In genomic region chr4:40722687-40723460, GRCm38 (mm10) we compare ENCODE assay signal across 8 mouse cellular contexts. TPM values are rescaled to one million over a fixed set of nuclear protein-coding genes. Genes with fewer than 3 reads are reported as not detected.
DNase-seq lines count a peak whose midpoint lies in the region; ATAC-seq and TF ChIP-seq lines count a peak whose summit lies in the region.

No protein-coding gene starts in this region.

- H3K9me3 ChIP-seq in heart, embryonic 15.5 days (replicated peaks): no peaks in the 10 kb centered on the region
- no peaks in the 10 kb centered on the region for H3K9me3 ChIP-seq in neural tube, embryonic 14.5 days (ENCODE audit: control insufficient read depth, low read length)

- no peak for TF ChIP-seq CTCF in lung, adult 2 months (IDR thresholded peaks at IDR 0.05; ENCODE audit: insufficient read depth, low read length)

- peak overlapping the region; percentile 96 for H3K4me3 ChIP-seq in heart, embryonic 15.5 days
- peak overlapping the region; percentile 99 for H3K4me3 ChIP-seq in lung, adult 2 months (replicated peaks; ENCODE audit: extremely low read depth, low read depth, low read length)
- peak overlapping the region; percentile 75 for H3K4me3 ChIP-seq in neural tube, embryonic 14.5 days (ENCODE audit: low read depth, low read length)

- peak overlapping the region; percentile 78 for H3K4me2 ChIP-seq in heart, embryonic 15.5 days
- H3K4me2 ChIP-seq in neural tube, embryonic 14.5 days (ENCODE audit: low read depth, low read length): peak overlapping the region; percentile 81

- H3K4me1 ChIP-seq in heart, embryonic 15.5 days (replicated peaks): peaks cover 35% of the 10 kb centered on the region
- peaks cover 17% of the 10 kb centered on the region for H3K4me1 ChIP-seq in lung, adult 2 months (ENCODE audit: control insufficient read depth, insufficient read depth, low read length)
- peaks cover 37% of the 10 kb centered on the region for H3K4me1 ChIP-seq in neural tube, embryonic 14.5 days (ENCODE audit: control insufficient read depth, insufficient read depth, low read length)

- peak overlapping the region; percentile 97 for H3K9ac ChIP-seq in heart, embryonic 15.5 days
- peak overlapping the region; percentile 97 for H3K9ac ChIP-seq in neural tube, embryonic 14.5 days (replicated peaks; ENCODE audit: low read depth, low read length)

- peak overlapping the region; percentile 100 for H3K27ac ChIP-seq in heart, embryonic 15.5 days
- peak overlapping the region; percentile 99 for H3K27ac ChIP-seq in neural tube, embryonic 14.5 days (ENCODE audit: low read depth, low read length)

- 0% methylated on average over 59 of the region's 62 CpGs for WGBS in heart, embryonic 15.5 days
- WGBS in lung, adult 2 months: 1% methylated on average over 53 of the region's 62 CpGs
- WGBS in neural tube, embryonic 14.5 days: under 1% methylated on average over 56 of the region's 62 CpGs

- peak; percentile 77 for ATAC-seq in erythroblast, adult 5-6 weeks (replicated peaks; ENCODE audit: low FRiP score, poor library complexity, severe bottlenecking)
- peak; percentile 83 for ATAC-seq in heart, embryonic 15.5 days (replicated peaks; ENCODE audit: insufficient number of reproducible peaks, insufficient read depth, low FRiP score, low read depth)
- ATAC-seq in neural tube, embryonic 14.5 days (ENCODE audit: low read depth): peak; percentile 92

- no peaks in the 10 kb centered on the region for H3K27me3 ChIP-seq in heart, embryonic 15.5 days
- H3K27me3 ChIP-seq in neural tube, embryonic 14.5 days (ENCODE audit: control insufficient read depth, insufficient read depth, low read length): no peaks in the 10 kb centered on the region

- peaks cover 32% of the 10 kb centered on the region for H3K36me3 ChIP-seq in heart, embryonic 15.5 days
- H3K36me3 ChIP-seq in neural tube, embryonic 14.5 days (ENCODE audit: control insufficient read depth, insufficient read depth, low read length): peaks cover 29% of the 10 kb centered on the region

- peak; percentile 95 for DNase-seq in 416B (ENCODE audit: low read depth)
- DNase-seq in adrenal gland, adult 8-10 months: peak; percentile 73
- peak; percentile 86 for DNase-seq in kidney, postnatal 14 days
- peak; percentile 77 for DNase-seq in lung, adult 2 months
- DNase-seq in testis, postnatal 14 days (ENCODE audit: low spot score): peak; percentile 86

- no peak; the same call in none of the 2 replicates for TF ChIP-seq POLR2A in lung, adult 2 months (IDR thresholded peaks at IDR 0.05; ENCODE audit: borderline replicate concordance, extremely low read depth, low read depth, low read length)

RNA-seq across cellular contexts. Expression of gene Dnaja1, which starts 0.9 kb away (rescaled TPM):
- 100 to 1,000 TPM; 201 to 366 (median 233) TPM for total RNA-seq in adrenal gland, adult 8-10 months (2022)
- 36.1 and 39.5 TPM in 2 replicates for total RNA-seq in erythroblast, adult 5-6 weeks (2015; ENCODE audit: low replicate concordance)
- 45.3 and 78.4 TPM in 2 replicates for total RNA-seq in erythroblast, adult 5-6 weeks (2017; ENCODE audit: low replicate concordance)
- 241 and 250 TPM in 2 replicates for polyA plus RNA-seq in heart, embryonic 15.5 days (2015; fragmentation: Nextera tagmentation; extraction: Ambion mirVana)
- polyA plus RNA-seq in lung, adult 2 months (2012; rRNA removed): 5.7 and 8.5 TPM in 2 replicates
- polyA plus RNA-seq in neural tube, embryonic 14.5 days (2014; fragmentation: Nextera tagmentation; extraction: Ambion mirVana): 653 and 702 TPM in 2 replicates

RNA-seq across cellular contexts. Expression of gene Aptx, which starts 19.9 kb away (rescaled TPM):
- total RNA-seq in adrenal gland, adult 8-10 months (2022): 10 to 100 TPM; 19.8 to 25.7 (median 23.7) TPM
- total RNA-seq in erythroblast, adult 5-6 weeks (2015; ENCODE audit: low replicate concordance): 1.2 and 3.6 TPM in 2 replicates
- 1.1 and 1.7 TPM in 2 replicates for total RNA-seq in erythroblast, adult 5-6 weeks (2017; ENCODE audit: low replicate concordance)
- polyA plus RNA-seq in heart, embryonic 15.5 days (2015; fragmentation: Nextera tagmentation; extraction: Ambion mirVana): 21.9 and 27.0 TPM in 2 replicates
- 5.5 and 8.3 TPM in 2 replicates for polyA plus RNA-seq in lung, adult 2 months (2012; rRNA removed)
- 47.4 and 52.4 TPM in 2 replicates for polyA plus RNA-seq in neural tube, embryonic 14.5 days (2014; fragmentation: Nextera tagmentation; extraction: Ambion mirVana)

RNA-seq across cellular contexts. Expression of gene Smu1, which starts 34.8 kb away (rescaled TPM):
- 10 to 100 TPM; 59.2 to 65.8 (median 62.7) TPM for total RNA-seq in adrenal gland, adult 8-10 months (2022)
- total RNA-seq in erythroblast, adult 5-6 weeks (2015; ENCODE audit: low replicate concordance): 19.0 and 23.8 TPM in 2 replicates
- total RNA-seq in erythroblast, adult 5-6 weeks (2017; ENCODE audit: low replicate concordance): 24.4 and 30.8 TPM in 2 replicates
- polyA plus RNA-seq in heart, embryonic 15.5 days (2015; fragmentation: Nextera tagmentation; extraction: Ambion mirVana): 83.8 and 101 TPM in 2 replicates
- polyA plus RNA-seq in lung, adult 2 months (2012; rRNA removed): 13.1 and 21.5 TPM in 2 replicates
- polyA plus RNA-seq in neural tube, embryonic 14.5 days (2014; fragmentation: Nextera tagmentation; extraction: Ambion mirVana): 117 and 125 TPM in 2 replicates

Comparison
In these comparisons a context has a peak if more than half of its experiments do, and no peak if none do; other contexts are left out.
1. Peak in every context shown above with its lines: DNase-seq, ATAC-seq, H3K4me3 ChIP-seq and H3K27ac ChIP-seq.
2. RNA of gene Dnaja1, which starts 0.9 kb away (polyA plus RNA-seq): 653 to 702 TPM in neural tube, embryonic 14.5 days and 241 to 250 TPM in heart, embryonic 15.5 days; 5.7 to 8.5 TPM in lung, adult 2 months; every median in the first group is over 10 times any median in the second.